Mouse (Mus musculus) spleen, postnatal 10 days (tissue): Measurements from ENCODE around the gene Tsga10ip.
A peak's percentile ranks its signal among the peaks of the same experiment; 100 is the strongest.
"Not testable (repeated sequence)": the region's sequence is repeated elsewhere in the genome, so short reads cannot be mapped to it uniquely, and the experiment has no call there.

ENCODE experiments used
- DNase-seq, 2 experiments: peaks; one replicate each; pipeline ENCODE4 v3.0.0; 2021 to 2022; ENCODE audit warnings: low spot score in 2 of 2

Tsga10ip gene

GRCm38 (mm10) chr19:5389647-5390046 lies 12.7 kb downstream of the Tsga10ip start:
- peak; percentile 71 to 76 for DNase-seq

GRCm38 (mm10) chr19:5388588-5389242 lies 13.6 kb downstream of the Tsga10ip start, which contains the start of gene Sart1:
Gene Sart1 (minus strand): TSS chr19:5388703.
- DNase-seq = peak; percentile 85 to 96

- peak in 1 of 2 experiments; percentile 56 for DNase-seq
Measured at GRCm38 (mm10) chr19:5388011-5388441, 14.3 kb downstream of the Tsga10ip start.

GRCm38 (mm10) chr19:5384715-5385114 lies 17.6 kb downstream of the Tsga10ip start:
- DNase-seq = no peak

GRCm38 (mm10) chr19:5383326-5383725 lies 19.0 kb downstream of the Tsga10ip start:
- DNase-seq = no peak

GRCm38 (mm10) chr19:5377446-5377845 lies 24.9 kb downstream of the Tsga10ip start:
- DNase-seq = no peak

- no peak for DNase-seq
Measured at GRCm38 (mm10) chr19:5374748-5375147, 27.6 kb downstream of the Tsga10ip start.

- no peak for DNase-seq
Measured at GRCm38 (mm10) chr19:5374177-5374576, 28.1 kb downstream of the Tsga10ip start.

GRCm38 (mm10) chr19:5372724-5373123 lies 29.6 kb downstream of the Tsga10ip start:
- DNase-seq = no peak

- no peak for DNase-seq
Measured at GRCm38 (mm10) chr19:5370932-5371331, 31.4 kb downstream of the Tsga10ip start.

GRCm38 (mm10) chr19:5367455-5367854 lies 34.9 kb downstream of the Tsga10ip start:
- DNase-seq = peak in 1 of 2 experiments; percentile 46

GRCm38 (mm10) chr19:5367053-5367359 lies 35.3 kb downstream of the Tsga10ip start, which contains the start of gene Banf1:
Gene Banf1 (minus strand): TSS chr19:5367168.
- DNase-seq = no peak

GRCm38 (mm10) chr19:5366175-5367052 lies 35.9 kb downstream of the Tsga10ip start, which contains the start of gene Eif1ad:
Gene Eif1ad (plus strand): TSS chr19:5366741.
- peak; percentile 94 to 96 for DNase-seq

- no peak for DNase-seq
Measured at GRCm38 (mm10) chr19:5365751-5366150, 36.6 kb downstream of the Tsga10ip start.

GRCm38 (mm10) chr19:5364124-5364523 lies 38.2 kb downstream of the Tsga10ip start:
- no peak for DNase-seq

GRCm38 (mm10) chr19:5362186-5362585 lies 40.1 kb downstream of the Tsga10ip start:
- DNase-seq = no peak

- DNase-seq = no peak
Measured at GRCm38 (mm10) chr19:5356080-5356479, 46.2 kb downstream of the Tsga10ip start.

GRCm38 (mm10) chr19:5353609-5354008 lies 48.7 kb downstream of the Tsga10ip start:
- DNase-seq = no peak

- DNase-seq = not testable (repeated sequence)
Measured at GRCm38 (mm10) chr19:5349502-5349873, 52.8 kb downstream of the Tsga10ip start, which contains the start of gene Cst6. Gene Cst6 (minus strand): TSS chr19:5349574.

- DNase-seq = peak; percentile 20 to 23
Measured at GRCm38 (mm10) chr19:5348526-5349501, 53.5 kb downstream of the Tsga10ip start.

- no peak for DNase-seq
Measured at GRCm38 (mm10) chr19:5348064-5348463, 54.3 kb downstream of the Tsga10ip start.
